Mouse (Mus musculus): ENCODE results near the gene Hsd3b2. TPM values are rescaled to one million over a fixed set of nuclear protein-coding genes. Genes with fewer than 3 reads are reported as not detected.

Gene Hsd3b2
- polyA plus RNA-seq, 1 experiment from 2014 or later: not detected

DNA sequence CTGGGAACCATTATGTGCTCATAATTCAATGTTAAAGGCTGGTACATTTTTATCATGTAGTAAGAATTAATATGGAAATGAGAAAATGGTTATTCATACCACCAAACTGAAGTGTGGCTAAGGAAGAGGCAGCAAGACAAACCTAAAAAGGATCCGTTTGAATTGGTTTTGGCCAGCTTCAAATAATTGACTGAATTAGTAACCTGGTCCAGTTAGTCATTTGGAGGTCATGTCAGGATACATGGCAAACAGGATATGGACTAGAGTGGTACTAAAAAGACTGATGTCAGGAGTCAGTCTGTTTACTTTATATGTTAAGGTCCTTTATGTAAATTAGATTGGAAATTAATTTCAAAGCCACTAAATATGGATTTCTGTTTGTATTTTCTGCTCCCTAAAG lies 41.9 kb downstream of the Hsd3b2 start:
- no peak overlapping the region for H3K27ac ChIP-seq (ENCODE audit: low read depth, low read length)
- H3K9ac ChIP-seq (ENCODE audit: low read length): no peak overlapping the region
- H3K4me3 ChIP-seq (ENCODE audit: low read depth, low read length): no peak overlapping the region
- H3K36me3 ChIP-seq (ENCODE audit: control insufficient read depth, insufficient read depth, low read length): no peaks in the 10 kb centered on the region
- no peaks in the 10 kb centered on the region for H3K4me1 ChIP-seq (ENCODE audit: control insufficient read depth, insufficient read depth, low read length)
- WGBS: 77% methylated on average over 1 of the region's 1 CpGs
- DNase-seq (ENCODE audit: low spot score) (no peak), ATAC-seq (ENCODE audit: insufficient read depth, low FRiP score, low TSS enrichment) (no peak)
- H3K27me3 ChIP-seq (ENCODE audit: control insufficient read depth, insufficient read depth, low read length): no peaks in the 10 kb centered on the region
- no peak overlapping the region for H3K4me2 ChIP-seq (ENCODE audit: low read depth)
- no peaks in the 10 kb centered on the region for H3K9me3 ChIP-seq (ENCODE audit: control insufficient read depth, low read length)

DNA sequence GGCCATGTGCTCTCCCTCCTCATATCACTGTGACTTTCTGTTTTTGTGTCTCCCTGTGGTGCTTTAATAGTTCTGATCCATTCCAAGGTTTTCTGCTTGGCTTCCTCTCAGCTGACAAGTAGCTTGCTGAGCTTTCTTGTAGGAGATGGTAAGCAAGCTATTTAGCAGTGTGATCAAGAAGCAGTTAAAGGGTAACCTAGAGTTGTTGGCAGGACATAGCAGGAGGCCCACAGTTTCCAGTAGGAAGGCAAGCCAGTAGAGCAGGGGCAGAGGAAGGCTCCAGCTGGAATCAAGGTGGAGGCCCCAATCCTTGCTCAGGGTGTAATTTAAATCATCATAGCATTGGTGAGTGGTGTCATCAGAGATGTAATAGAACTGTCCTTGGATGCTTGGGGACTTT lies 43.6 kb downstream of the Hsd3b2 start:
- H3K4me2 ChIP-seq (ENCODE audit: low read depth): no peak overlapping the region
- no peak overlapping the region for H3K4me3 ChIP-seq (ENCODE audit: low read depth, low read length)
- no peak overlapping the region for H3K9ac ChIP-seq (ENCODE audit: low read length)
- DNase-seq (ENCODE audit: low spot score) (no peak), ATAC-seq (ENCODE audit: insufficient read depth, low FRiP score, low TSS enrichment) (no peak)
- H3K36me3 ChIP-seq (ENCODE audit: control insufficient read depth, insufficient read depth, low read length): no peaks in the 10 kb centered on the region
- H3K4me1 ChIP-seq (ENCODE audit: control insufficient read depth, insufficient read depth, low read length): no peaks in the 10 kb centered on the region
- H3K9me3 ChIP-seq (ENCODE audit: control insufficient read depth, low read length): no peaks in the 10 kb centered on the region
- H3K27ac ChIP-seq (ENCODE audit: low read depth, low read length): no peak overlapping the region
- H3K27me3 ChIP-seq (ENCODE audit: control insufficient read depth, insufficient read depth, low read length): no peaks in the 10 kb centered on the region

Other genes starting within 250 kb of the Hsd3b2 start
- not detected in 2 replicates for gene Hsd3b4, start 214.0 kb downstream of the Hsd3b2 start, polyA plus RNA-seq (2014; fragmentation: Nextera tagmentation; extraction: Ambion mirVana)
- not detected in 2 replicates for gene Gm10681, start 135.7 kb downstream of the Hsd3b2 start, polyA plus RNA-seq (2014; fragmentation: Nextera tagmentation; extraction: Ambion mirVana)
- not detected in 2 replicates for gene Hsd3b5, start 94.3 kb downstream of the Hsd3b2 start, polyA plus RNA-seq (2014; fragmentation: Nextera tagmentation; extraction: Ambion mirVana)
- not detected in 2 replicates for gene Hsd3b3, start 38.6 kb upstream of the Hsd3b2 start, polyA plus RNA-seq (2014; fragmentation: Nextera tagmentation; extraction: Ambion mirVana)
- gene Hsd3b6, start 89.9 kb upstream of the Hsd3b2 start, polyA plus RNA-seq (2014; fragmentation: Nextera tagmentation; extraction: Ambion mirVana): 15.4 and 15.8 TPM in 2 replicates
- 0.19 and 0.45 TPM in 2 replicates for gene Hsd3b1, start 135.3 kb upstream of the Hsd3b2 start, polyA plus RNA-seq (2014; fragmentation: Nextera tagmentation; extraction: Ambion mirVana)
- not detected in 2 replicates for gene Hao2, start 168.7 kb upstream of the Hsd3b2 start, polyA plus RNA-seq (2014; fragmentation: Nextera tagmentation; extraction: Ambion mirVana)

All from neural tube, embryonic 11.5 days (tissue).